In the genomic region with DNA sequence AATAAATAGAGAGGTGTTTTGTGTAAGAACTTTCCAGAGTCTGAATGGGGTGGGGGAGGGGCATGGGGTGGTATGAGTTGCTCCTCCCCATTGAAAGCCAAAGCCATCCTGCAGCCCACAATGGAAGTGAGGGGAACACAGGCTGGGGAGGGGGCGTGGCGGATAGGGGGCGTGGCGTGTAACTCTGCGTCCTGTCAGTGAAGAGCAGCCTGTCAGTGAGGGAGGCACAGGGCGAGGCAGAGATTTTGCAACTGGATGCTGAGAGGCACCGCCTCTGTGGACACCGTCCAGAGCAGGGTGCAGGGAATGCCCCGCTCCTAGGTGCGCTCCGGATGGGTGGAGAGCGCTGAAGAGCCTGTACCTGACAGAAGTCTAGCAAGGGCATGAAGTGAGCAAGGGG, we compare ENCODE assay signal across 14 mouse cellular contexts. TPM values are rescaled to one million over a fixed set of nuclear protein-coding genes. Genes with fewer than 3 reads are reported as not detected.
DNase-seq lines count a peak whose midpoint lies in the region; ATAC-seq and TF ChIP-seq lines count a peak whose summit lies in the region.
"Had no signal": no experiment of that assay in that cellular context is flagged by ENCODE, and none has a peak within 500 bp of the region (broad histone marks: within the 10 kb centered on the region; RNA-seq: fewer than 3 reads in every experiment).

A gene (plus strand): TSS at position 207 of the 400 bp plus-strand sequence.

- no peak for ATAC-seq in hindbrain, embryonic 13.5 days (ENCODE audit: low FRiP score)
- ATAC-seq in embryonic facial prominence, embryonic 14.5 days (ENCODE audit: low read depth) = 0 out of 2 replicates have a peak, but pooled peaks have one; percentile 35
- no peak for ATAC-seq in monocyte, adult 5-6 weeks (replicated peaks; ENCODE audit: insufficient number of reproducible peaks, low FRiP score, low TSS enrichment, poor library complexity, severe bottlenecking)

- H3K27ac ChIP-seq in hindbrain, embryonic 10.5 days = no peak within 1 kb of the TSS
- no peak within 1 kb of the TSS for H3K27ac ChIP-seq in hindbrain, embryonic 13.5 days
- no peak within 1 kb of the TSS for H3K27ac ChIP-seq in embryonic facial prominence, embryonic 14.5 days (replicated peaks; ENCODE audit: low read depth, low read length)
- H3K27ac ChIP-seq: forebrain, embryonic 12.5 days; heart, embryonic 13.5 days; limb, embryonic 13.5 days; midbrain, embryonic 12.5 days had no signal

- peaks cover 3% of the 10 kb centered on the region; the same call in 1 of the 2 replicates for H3K27me3 ChIP-seq in hindbrain, embryonic 10.5 days (ENCODE audit: insufficient read depth, poor library complexity, severe bottlenecking)
- H3K27me3 ChIP-seq in hindbrain, embryonic 13.5 days = no peaks in the 10 kb centered on the region
- peaks cover 4% of the 10 kb centered on the region for H3K27me3 ChIP-seq in E14TG2a.4 (ENCODE audit: insufficient read depth, low read length)
- H3K27me3 ChIP-seq in embryonic facial prominence, embryonic 14.5 days (replicated peaks; ENCODE audit: control insufficient read depth, insufficient read depth, low read length) = no peaks in the 10 kb centered on the region
- H3K27me3 ChIP-seq: forebrain, embryonic 12.5 days; heart, embryonic 13.5 days; limb, embryonic 13.5 days; midbrain, embryonic 12.5 days had no signal

- no peak within 1 kb of the TSS for H3K4me3 ChIP-seq in hindbrain, embryonic 10.5 days
- no peak within 1 kb of the TSS for H3K4me3 ChIP-seq in hindbrain, embryonic 13.5 days
- peak within 1 kb of the TSS; percentile 53 for H3K4me3 ChIP-seq in E14TG2a.4 (replicated peaks; ENCODE audit: low read length)
- no peak within 1 kb of the TSS for H3K4me3 ChIP-seq in embryonic facial prominence, embryonic 14.5 days (ENCODE audit: low read depth, low read length)
- H3K4me3 ChIP-seq: forebrain, embryonic 12.5 days; heart, embryonic 13.5 days; limb, embryonic 13.5 days; midbrain, embryonic 12.5 days had no signal

- peaks cover 10% of the 10 kb centered on the region for H3K4me1 ChIP-seq in hindbrain, embryonic 10.5 days (replicated peaks)
- H3K4me1 ChIP-seq in hindbrain, embryonic 13.5 days (replicated peaks) = no peaks in the 10 kb centered on the region
- H3K4me1 ChIP-seq in E14TG2a.4 (replicated peaks; ENCODE audit: low read depth, low read length) = peaks cover 36% of the 10 kb centered on the region
- H3K4me1 ChIP-seq in embryonic facial prominence, embryonic 14.5 days (ENCODE audit: control insufficient read depth, insufficient read depth, low read length) = no peaks in the 10 kb centered on the region
- H3K4me1 ChIP-seq: forebrain, embryonic 12.5 days; heart, embryonic 13.5 days; limb, embryonic 13.5 days had no signal

- no peaks in the 10 kb centered on the region for H3K36me3 ChIP-seq in hindbrain, embryonic 10.5 days
- H3K36me3 ChIP-seq in hindbrain, embryonic 13.5 days = no peaks in the 10 kb centered on the region
- H3K36me3 ChIP-seq in E14TG2a.4 (ENCODE audit: insufficient read depth, low read length) = no peaks in the 10 kb centered on the region
- H3K36me3 ChIP-seq in embryonic facial prominence, embryonic 14.5 days (ENCODE audit: control insufficient read depth, insufficient read depth, low read length) = no peaks in the 10 kb centered on the region
- H3K36me3 ChIP-seq: forebrain, embryonic 12.5 days; heart, embryonic 13.5 days; limb, embryonic 13.5 days; midbrain, embryonic 12.5 days had no signal

- DNase-seq in hindbrain, embryonic 10.5 days (ENCODE audit: low spot score) = peak; percentile 46
- DNase-seq in embryonic facial prominence, embryonic 14.5 days (ENCODE audit: low spot score) = no peak
- DNase-seq in lung, postnatal 10 days = peak; percentile 56
- DNase-seq in MN1 (ENCODE audit: low spot score) = no peak
- DNase-seq in frontal cortex, adult 2 months (ENCODE audit: extremely low spot score in 1 of 2, low spot score in 1 of 2) = no peak
- DNase-seq: cerebellum, postnatal 36 days had no signal

- 35% methylated on average over 12 of the region's 12 CpGs for WGBS in hindbrain, embryonic 10.5 days
- WGBS in hindbrain, embryonic 13.5 days = 36% methylated on average over 12 of the region's 12 CpGs
- 36% methylated on average over 12 of the region's 12 CpGs for WGBS in embryonic facial prominence, embryonic 14.5 days

- no peak for TF ChIP-seq CTCF in E14TG2a.4 (conservative IDR thresholded peaks at IDR 0.05; ENCODE audit: low read length)

- H3K4me2 ChIP-seq in hindbrain, embryonic 13.5 days = no peak within 1 kb of the TSS
- H3K4me2 ChIP-seq in embryonic facial prominence, embryonic 14.5 days (ENCODE audit: low read depth, low read length) = no peak within 1 kb of the TSS
- H3K4me2 ChIP-seq: forebrain, embryonic 12.5 days; heart, embryonic 13.5 days; limb, embryonic 13.5 days; midbrain, embryonic 12.5 days had no signal

- H3K9ac ChIP-seq in hindbrain, embryonic 13.5 days = no peak within 1 kb of the TSS
- H3K9ac ChIP-seq in embryonic facial prominence, embryonic 14.5 days (ENCODE audit: low read depth, low read length) = no peak within 1 kb of the TSS
- H3K9ac ChIP-seq: forebrain, embryonic 12.5 days; heart, embryonic 13.5 days; limb, embryonic 13.5 days; midbrain, embryonic 12.5 days had no signal

- H3K9me3 ChIP-seq in hindbrain, embryonic 10.5 days = peaks cover 11% of the 10 kb centered on the region; the same call in 1 of the 2 replicates
- H3K9me3 ChIP-seq in hindbrain, embryonic 13.5 days = peaks cover 8% of the 10 kb centered on the region
- H3K9me3 ChIP-seq in E14TG2a.4 (ENCODE audit: low read length) = peaks cover 15% of the 10 kb centered on the region
- H3K9me3 ChIP-seq in embryonic facial prominence, embryonic 14.5 days (ENCODE audit: control insufficient read depth, low read length) = peaks cover 11% of the 10 kb centered on the region; the same call in 1 of the 2 replicates

RNA-seq across cellular contexts. Expression of the gene that starts here (rescaled TPM):
- polyA plus RNA-seq in hindbrain, embryonic 10.5 days (2016; fragmentation: Nextera tagmentation; extraction: Ambion mirVana) = not detected in 2 replicates
- 0.08 TPM in 1 of 2 replicates, not detected in the other for polyA plus RNA-seq in hindbrain, embryonic 13.5 days (2015; fragmentation: Nextera tagmentation; extraction: Ambion mirVana)
- 1.5 and 1.8 TPM in 2 replicates for polyA plus RNA-seq in embryonic facial prominence, embryonic 14.5 days (2014; fragmentation: Nextera tagmentation; extraction: Ambion mirVana)
- 0.22 and 0.23 TPM in 2 replicates for polyA plus RNA-seq in frontal cortex, adult 2 months (2012; rRNA removed)
- total RNA-seq in monocyte, adult 5-6 weeks (2017) = not detected in 3 replicates
- polyA plus RNA-seq: brain, embryonic 14.5 days; forebrain, embryonic 12.5 days; heart, embryonic 13.5 days; midbrain, embryonic 12.5 days had no signal

Comparison
In these comparisons a context has a peak if more than half of its experiments do, and no peak if none do; other contexts are left out.
1. Peak in DNase-seq in hindbrain, embryonic 10.5 days; RNA of the gene not detected or under 1 TPM.